Mouse (Mus musculus) lung, postnatal 0 days (tissue): ENCODE data around the gene Tusc2. TPM values are rescaled to one million over a fixed set of nuclear protein-coding genes. Genes with fewer than 3 reads are reported as not detected.
A peak's percentile ranks its signal among the peaks of the same experiment; 100 is the strongest.

Experiments
- ATAC-seq: fragments of 200-750 bp; cut with Nextera tagmentation; 2 replicates; pipeline ENCODE4 v1.8.0; 2017; ENCODE audit warnings: moderate library complexity
- DNase-seq: peaks from one replicate; pipeline ENCODE4 v3.0.0-alpha.2; 2016; ENCODE audit warnings: low spot score
- H3K27ac ChIP-seq: fragments of 300-500 bp; sonication (generic); 2 replicates; pipeline ENCODE4 v1.5.1; 2014; ENCODE audit warnings: antibody characterized with exemption, mild to moderate bottlenecking, low read length, mixed read lengths
- H3K27me3 ChIP-seq: fragments of 300-500 bp; sonication (generic); replicated peaks from 2 replicates; pipeline ENCODE4 v1.6.1; 2014; ENCODE audit warnings: low read length, mixed read lengths; ENCODE audit not compliant: insufficient read depth
- H3K36me3 ChIP-seq: fragments of 300-500 bp; sonication (generic); 2 replicates; pipeline ENCODE4 v1.6.1; 2014; ENCODE audit warnings: low read length, mixed read lengths; ENCODE audit not compliant: insufficient read depth
- H3K4me1 ChIP-seq: fragments of 300-500 bp; sonication (generic); 2 replicates; pipeline ENCODE4 v1.6.1; 2014; ENCODE audit warnings: antibody characterized with exemption, low read depth, low read length, mixed read lengths; ENCODE audit not compliant: insufficient read depth
- H3K4me2 ChIP-seq: fragments of 300-500 bp; sonication (generic); replicated peaks from 2 replicates; pipeline ENCODE4 v1.6.1; 2014; ENCODE audit warnings: low read depth, mild to moderate bottlenecking, low read length, moderate library complexity, mixed read lengths
- H3K4me3 ChIP-seq: fragments of 300-500 bp; sonication (generic); 2 replicates; pipeline ENCODE4 v1.5.1; 2014; ENCODE audit warnings: low read depth, low read length
- H3K9ac ChIP-seq: fragments of 300-500 bp; sonication (generic); replicated peaks from 2 replicates; pipeline ENCODE4 v1.6.1; 2014; ENCODE audit warnings: low read depth, mild to moderate bottlenecking
- H3K9me3 ChIP-seq: fragments of 300-500 bp; sonication (generic); 2 replicates; pipeline ENCODE4 v1.6.1; 2016; ENCODE audit warnings: low read length, mixed read lengths
- CTCF ChIP-seq: IDR thresholded peaks from 2 replicates; pipeline ENCODE4 v1.5.1; 2016; ENCODE audit warnings: antibody characterized with exemption, mild to moderate bottlenecking
- EP300 ChIP-seq: IDR thresholded peaks from 2 replicates; pipeline ENCODE4 v1.6.1; 2016; ENCODE audit warnings: antibody characterized with exemption, mild to moderate bottlenecking, control low read depth
- WGBS: fragments of 180-500 bp; shearing (Covaris S2); extraction: QIAGEN DNeasy Blood & Tissue Kit; methylation state at CpG from one replicate; pipeline ENCODE4 v1.1.7; 2014; 5-methylcytosine and 5-hydroxymethylcytosine counted together
- polyA plus RNA-seq: library from polyadenylated mRNA; unstranded; fragments of >200 nt; fragmentation: Nextera tagmentation; extraction: Ambion mirVana; gene quantifications from 2 replicates; pipeline ENCODE4 v1.2.1, GENCODE M21; 2015

Gene Tusc2
- polyA plus RNA-seq = 38.1 and 41.5 TPM in 2 replicates

DNA sequence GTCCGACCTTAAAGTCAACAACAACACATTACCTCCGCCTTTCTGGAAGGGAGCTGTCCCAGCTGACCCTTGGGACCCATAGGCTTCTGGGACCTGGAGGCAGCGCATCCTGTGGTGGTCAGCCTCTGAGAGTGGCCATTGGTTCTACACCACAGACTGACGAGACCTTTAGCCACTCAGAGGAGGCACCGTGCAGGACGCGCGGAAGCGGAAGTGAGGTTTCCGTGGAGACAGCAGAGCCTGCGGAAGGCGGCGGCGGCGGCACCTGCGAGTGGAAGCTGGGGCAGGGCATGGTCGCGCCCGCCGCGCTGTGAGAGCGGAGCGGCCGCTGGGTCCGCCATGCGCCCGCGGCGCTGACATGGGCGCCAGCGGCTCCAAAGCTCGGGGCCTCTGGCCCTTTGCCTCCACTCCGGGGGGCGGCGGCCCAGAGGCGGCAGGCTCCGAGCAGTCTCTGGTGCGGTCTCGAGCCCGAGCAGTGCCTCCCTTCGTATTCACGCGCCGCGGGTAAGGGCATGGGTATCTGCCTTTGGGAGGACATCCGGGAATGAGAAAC is at the start of gene Tusc2:
Gene Tusc2, plus strand, starts transcription at position 227 of the 553 bp plus-strand sequence.
- Histone ChIP-seq H3K27me3 (no peaks in the 10 kb centered on the region), H3K27ac (peak within 1 kb of the TSS; percentile 82), H3K4me2 (peak within 1 kb of the TSS; percentile 91), H3K9me3 (no peaks in the 10 kb centered on the region), H3K36me3 (peaks cover 30% of the 10 kb centered on the region; the same call in 1 of the 2 replicates), H3K9ac (peak within 1 kb of the TSS; percentile 65), H3K4me1 (peaks cover 11% of the 10 kb centered on the region; the same call in 1 of the 2 replicates), H3K4me3 (peak within 1 kb of the TSS; percentile 74)
- TF ChIP-seq EP300 = 0 out of 2 replicates have a peak, but pooled peaks have one; percentile 23
- TF ChIP-seq CTCF = no peak
- DNase-seq (peak; percentile 97), ATAC-seq (peak; percentile 91)
- 1% methylated on average over 46 of the region's 46 CpGs for WGBS

DNA sequence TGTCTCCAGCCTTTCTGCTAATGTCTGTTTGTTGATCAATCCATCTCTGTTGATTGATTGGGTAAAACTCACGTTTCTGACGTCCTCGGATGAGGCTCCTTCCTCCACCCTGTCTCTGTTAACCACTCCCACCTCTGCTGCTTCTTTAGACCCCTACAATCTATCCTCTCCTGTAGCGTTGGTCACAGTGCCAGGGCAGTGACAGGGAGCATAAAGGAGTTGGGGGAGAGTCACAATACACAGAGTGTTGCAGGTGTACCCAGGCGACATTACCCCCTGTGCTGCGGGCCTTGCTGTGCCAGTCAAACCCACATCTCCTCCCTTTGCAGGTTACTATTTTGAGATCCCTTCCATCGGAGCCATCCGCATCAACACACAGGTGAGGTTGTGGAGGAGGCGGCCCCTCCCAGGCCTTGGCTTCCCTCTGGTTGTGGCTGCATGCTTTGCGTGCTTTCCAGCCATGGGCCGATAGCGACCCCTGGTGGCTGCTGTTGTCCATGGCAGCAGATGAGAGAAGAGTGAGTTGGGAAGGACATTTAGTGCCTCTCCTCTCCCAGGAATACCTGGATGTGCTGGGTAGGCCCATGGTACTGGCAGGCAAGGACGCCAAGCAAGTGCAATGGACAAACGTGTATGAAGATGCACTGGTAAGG is 48.6 kb upstream of the Tusc2 start:
- no peak overlapping the region for H3K4me3 ChIP-seq
- TF ChIP-seq EP300 (no peak), CTCF (peak; percentile 100)
- no peak overlapping the region for H3K4me2 ChIP-seq
- H3K9ac ChIP-seq = no peak overlapping the region
- WGBS = 9% methylated on average over 14 of the region's 14 CpGs
- ATAC-seq (peak; percentile 44; the same call in 1 of the 2 replicates), DNase-seq (peak; percentile 81)
- H3K36me3 ChIP-seq = no peaks in the 10 kb centered on the region
- H3K4me1 ChIP-seq = no peaks in the 10 kb centered on the region
- H3K27ac ChIP-seq = no peak overlapping the region
- no peaks in the 10 kb centered on the region for H3K9me3 ChIP-seq
- H3K27me3 ChIP-seq = no peaks in the 10 kb centered on the region

DNA sequence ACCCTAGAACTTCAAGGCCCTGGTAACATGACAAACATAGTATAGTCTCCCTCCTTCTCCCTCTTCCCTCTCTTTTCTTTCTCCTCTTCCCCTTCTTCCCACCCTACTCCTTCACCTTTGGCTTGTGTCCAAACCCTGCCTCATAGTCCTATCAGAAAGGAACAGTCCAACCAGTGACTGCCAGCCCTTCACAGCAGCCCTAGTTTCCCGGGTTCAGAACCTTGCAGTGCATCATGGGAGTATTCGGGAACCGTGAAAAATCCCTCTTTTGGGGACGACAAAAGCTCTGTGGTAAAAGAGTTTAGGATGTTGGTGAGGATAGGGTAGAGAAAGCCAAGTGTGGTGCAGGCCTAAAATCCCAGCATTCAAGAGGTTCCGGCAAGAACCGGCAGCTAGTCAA is 42.7 kb upstream of the Tusc2 start:
- TF ChIP-seq EP300 (no peak), CTCF (no peak)
- no peak for DNase-seq
- no peak for ATAC-seq
- no peaks in the 10 kb centered on the region for H3K27me3 ChIP-seq
- no peaks in the 10 kb centered on the region for H3K9me3 ChIP-seq
- H3K4me1 ChIP-seq = no peaks in the 10 kb centered on the region; the same call in 1 of the 2 replicates
- H3K27ac ChIP-seq = no peak overlapping the region
- no peaks in the 10 kb centered on the region for H3K36me3 ChIP-seq
- WGBS = 61% methylated on average over 6 of the region's 6 CpGs
- no peak overlapping the region for H3K4me3 ChIP-seq
- H3K9ac ChIP-seq = no peak overlapping the region
- no peak overlapping the region for H3K4me2 ChIP-seq

- no peak overlapping the region for H3K4me2 ChIP-seq
- no peak overlapping the region for H3K9ac ChIP-seq
These were observed 41.9 kb upstream of the Tusc2 start for GRCm38 (mm10) chr9:107521190-107521589.

DNA sequence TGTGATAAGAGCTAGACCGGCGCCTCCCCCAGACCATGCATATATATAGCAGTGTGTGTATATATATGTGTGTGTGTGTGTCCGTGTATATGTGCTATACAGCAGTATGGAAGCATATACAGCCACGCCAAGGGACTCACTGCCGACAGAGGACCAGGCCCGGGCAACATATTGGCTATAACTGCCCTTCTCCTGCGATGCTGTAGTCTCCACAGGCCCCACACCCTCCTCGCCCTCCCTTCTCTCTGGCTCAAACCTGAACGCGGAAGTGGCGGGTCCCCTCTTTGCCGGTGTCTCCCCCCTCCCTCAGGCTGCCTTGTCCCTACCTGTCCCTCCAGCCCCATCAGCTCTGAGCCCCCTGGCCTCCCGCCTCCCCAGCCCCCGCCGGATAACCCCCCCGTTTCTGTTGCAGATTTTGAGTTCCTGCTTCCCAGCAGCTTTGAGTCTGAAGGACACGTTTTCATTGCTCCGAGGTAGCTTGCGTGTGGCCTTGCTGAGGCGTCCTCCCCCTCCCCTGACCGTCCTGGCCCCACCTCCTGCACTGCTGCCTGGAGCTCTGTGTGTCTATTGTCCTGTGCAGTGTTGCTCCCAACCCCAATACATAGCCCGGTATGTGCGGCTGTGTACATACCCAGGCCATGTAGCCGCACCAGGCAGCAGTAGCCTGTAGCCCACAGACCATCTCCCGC is 41.2 kb upstream of the Tusc2 start:
- no peak for ATAC-seq
- 21% methylated on average over 18 of the region's 25 CpGs for WGBS
- no peak for TF ChIP-seq CTCF
- no peak for TF ChIP-seq EP300
- H3K4me3 ChIP-seq = no peak overlapping the region
- peak overlapping the region; percentile 41 for H3K4me2 ChIP-seq
- peak; percentile 28 for DNase-seq
- H3K4me1 ChIP-seq = no peaks in the 10 kb centered on the region; the same call in 1 of the 2 replicates
- no peak overlapping the region for H3K27ac ChIP-seq
- H3K27me3 ChIP-seq = peaks cover 8% of the 10 kb centered on the region
- no peaks in the 10 kb centered on the region for H3K9me3 ChIP-seq
- no peaks in the 10 kb centered on the region for H3K36me3 ChIP-seq
- H3K9ac ChIP-seq = no peak overlapping the region

More at GRCm38 (mm10) chr9:107521190-107521589, 41.9 kb upstream of the Tusc2 start:
- Histone ChIP-seq H3K27me3 (peaks cover 1% of the 10 kb centered on the region; the same call in 1 of the 2 replicates), H3K4me3 (no peak overlapping the region), H3K4me1 (no peaks in the 10 kb centered on the region; the same call in 1 of the 2 replicates), H3K9me3 (no peaks in the 10 kb centered on the region), H3K27ac (no peak overlapping the region), H3K36me3 (no peaks in the 10 kb centered on the region)
- no peak for ATAC-seq
- DNase-seq = no peak
- 48% methylated on average over 5 of the region's 5 CpGs for WGBS
- no peak for TF ChIP-seq EP300
- no peak for TF ChIP-seq CTCF

GRCm38 (mm10) chr9:107522400-107522711 is 40.7 kb upstream of the Tusc2 start:
- TF ChIP-seq CTCF (no peak), EP300 (no peak)
- H3K4me2 ChIP-seq = peak overlapping the region; percentile 41; the same call in 1 of the 2 replicates
- H3K27ac ChIP-seq = no peak overlapping the region
- DNase-seq (no peak), ATAC-seq (no peak)
- H3K9me3 ChIP-seq = no peaks in the 10 kb centered on the region
- H3K4me1 ChIP-seq = peaks cover 4% of the 10 kb centered on the region; the same call in 1 of the 2 replicates
- WGBS = 17% methylated on average over 2 of the region's 2 CpGs
- peaks cover 12% of the 10 kb centered on the region for H3K27me3 ChIP-seq
- H3K36me3 ChIP-seq = no peaks in the 10 kb centered on the region
- H3K4me3 ChIP-seq = no peak overlapping the region
- H3K9ac ChIP-seq = no peak overlapping the region
